Mouse (Mus musculus) hindbrain, postnatal 0 days (tissue): ENCODE data around the gene Cbln1. TPM values are rescaled to one million over a fixed set of nuclear protein-coding genes. Genes with fewer than 3 reads are reported as not detected.

ENCODE experiments used
- ATAC-seq: fragments of 200-750 bp; cut with Nextera tagmentation; 2 replicates; pipeline ENCODE4 v1.8.0; 2017; ENCODE audit warnings: mild to moderate bottlenecking, moderate TSS enrichment, moderate library complexity
- DNase-seq: peaks from one replicate; pipeline ENCODE4 v3.0.0-alpha.2; 2015; ENCODE audit warnings: low spot score
- H3K27ac ChIP-seq: fragments of 300-500 bp; sonication (generic); 2 replicates; pipeline ENCODE4 v1.5.1; 2014; ENCODE audit warnings: mild to moderate bottlenecking
- H3K27me3 ChIP-seq: fragments of 300-500 bp; sonication (generic); 2 replicates; pipeline ENCODE4 v1.6.1; 2014; ENCODE audit warnings: low read length, mixed read lengths; ENCODE audit not compliant: insufficient read depth
- H3K36me3 ChIP-seq: fragments of 300-500 bp; sonication (generic); 2 replicates; pipeline ENCODE4 v1.6.1; 2014; ENCODE audit warnings: low read length, mixed read lengths; ENCODE audit not compliant: insufficient read depth
- H3K4me1 ChIP-seq: fragments of 300-500 bp; sonication (generic); 2 replicates; pipeline ENCODE4 v1.6.1; 2014; ENCODE audit warnings: antibody characterized with exemption, low read length, mixed read lengths; ENCODE audit not compliant: insufficient read depth
- H3K4me2 ChIP-seq: fragments of 300-500 bp; sonication (generic); 2 replicates; pipeline ENCODE4 v1.6.1; 2014; ENCODE audit warnings: low read depth, mild to moderate bottlenecking, low read length, moderate library complexity, mixed read lengths
- H3K4me3 ChIP-seq: fragments of 300-500 bp; sonication (generic); 2 replicates; pipeline ENCODE4 v1.5.1; 2014; ENCODE audit warnings: low read length
- H3K9ac ChIP-seq: fragments of 300-500 bp; sonication (generic); replicated peaks from 2 replicates; pipeline ENCODE4 v1.6.1; 2014; ENCODE audit warnings: mild to moderate bottlenecking, low read length, moderate library complexity, mixed read lengths
- H3K9me3 ChIP-seq: fragments of 300-500 bp; sonication (generic); 2 replicates; pipeline ENCODE4 v1.6.1; 2016; ENCODE audit warnings: low read length, mixed read lengths
- CTCF ChIP-seq: IDR thresholded peaks from 2 replicates; pipeline ENCODE4 v1.5.1; 2016; ENCODE audit warnings: antibody characterized with exemption, control low read depth, low read depth
- WGBS: fragments of 180-500 bp; shearing (Covaris S2); extraction: QIAGEN DNeasy Blood & Tissue Kit; methylation state at CpG from one replicate; pipeline ENCODE4 v1.1.7; 2014; 5-methylcytosine and 5-hydroxymethylcytosine counted together
- polyA plus RNA-seq: library from polyadenylated mRNA; unstranded; fragments of >200 nt; fragmentation: Nextera tagmentation; extraction: Ambion mirVana; gene quantifications from 2 replicates; pipeline ENCODE4 v1.2.1, GENCODE M21; 2015
- total RNA-seq: library from RNA; depleted of rRNA; stranded (reverse); fragments of >200 nt; gene quantifications from 2 replicates; pipeline ENCODE4 v1.2.3, GENCODE M21; 2014; rRNA removed

Gene Cbln1
- 163 and 181 TPM in 2 replicates for total RNA-seq
- 56.8 and 64.9 TPM in 2 replicates for polyA plus RNA-seq

- Histone ChIP-seq H3K4me3 (peak within 1 kb of the TSS; percentile 42), H3K4me1 (peaks cover 4% of the 10 kb centered on the region; the same call in 1 of the 2 replicates), H3K9ac (peak within 1 kb of the TSS; percentile 59), H3K36me3 (no peaks in the 10 kb centered on the region), H3K9me3 (no peaks in the 10 kb centered on the region), H3K4me2 (peak within 1 kb of the TSS; percentile 70), H3K27me3 (peaks cover 20% of the 10 kb centered on the region), H3K27ac (peak within 1 kb of the TSS; percentile 79)
- 2% methylated on average over 92 of the region's 122 CpGs for WGBS
- peak; percentile 96 for ATAC-seq
- DNase-seq: peak; percentile 97
- TF ChIP-seq CTCF: peak; percentile 19; the same call in 1 of the 2 replicates
These were observed at the start of gene Cbln1 for GRCm38 (mm10) chr8:87472271-87473236. Gene Cbln1 (minus strand): TSS chr8:87472609.

- Histone ChIP-seq H3K36me3 (no peaks in the 10 kb centered on the region), H3K4me3 (no peak overlapping the region), H3K4me1 (no peaks in the 10 kb centered on the region), H3K9ac (no peak overlapping the region), H3K27me3 (no peaks in the 10 kb centered on the region), H3K9me3 (no peaks in the 10 kb centered on the region), H3K4me2 (no peak overlapping the region), H3K27ac (no peak overlapping the region)
- TF ChIP-seq CTCF: no peak
- 92% methylated on average over 3 of the region's 3 CpGs for WGBS
- no peak for DNase-seq
- no peak for ATAC-seq
These were observed 44.7 kb upstream of the Cbln1 start for GRCm38 (mm10) chr8:87517132-87517531.

DNA sequence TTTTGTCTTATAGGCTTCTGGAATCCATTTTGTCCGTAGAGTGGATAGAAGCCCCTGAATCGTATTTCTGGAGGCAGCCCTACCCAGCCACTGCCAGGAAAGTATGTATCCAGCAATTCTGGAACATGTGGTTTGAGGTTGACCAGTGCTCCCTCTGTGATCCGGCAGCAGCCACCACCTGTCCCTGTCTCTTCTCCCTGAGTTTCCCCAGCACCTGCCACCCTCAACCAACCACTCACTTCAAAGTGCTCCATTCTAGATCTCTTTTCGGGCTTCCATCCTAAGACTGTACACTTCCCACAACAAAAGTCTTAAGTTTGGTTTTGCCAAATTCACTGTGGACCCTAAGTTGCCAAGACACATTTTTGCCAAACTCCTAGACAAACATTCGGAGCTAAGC, 41.4 kb upstream of the Cbln1 start:
- 87% methylated on average over 5 of the region's 5 CpGs for WGBS
- no peak for DNase-seq

GRCm38 (mm10) chr8:87513350-87513749, 40.9 kb upstream of the Cbln1 start:
- H3K36me3 ChIP-seq: no peaks in the 10 kb centered on the region
- no peak overlapping the region for H3K27ac ChIP-seq
- no peak for ATAC-seq
- H3K4me3 ChIP-seq: no peak overlapping the region
- H3K9me3 ChIP-seq: no peaks in the 10 kb centered on the region
- no peaks in the 10 kb centered on the region for H3K27me3 ChIP-seq
- H3K9ac ChIP-seq: no peak overlapping the region
- H3K4me2 ChIP-seq: no peak overlapping the region
- no peak for TF ChIP-seq CTCF
- no peaks in the 10 kb centered on the region for H3K4me1 ChIP-seq
- no peak for DNase-seq
- 87% methylated on average over 3 of the region's 3 CpGs for WGBS

More for the DNA sequence above, 41.4 kb upstream of the Cbln1 start:
- H3K4me3 ChIP-seq: no peak overlapping the region
- no peaks in the 10 kb centered on the region for H3K4me1 ChIP-seq
- no peak overlapping the region for H3K27ac ChIP-seq
- H3K36me3 ChIP-seq: no peaks in the 10 kb centered on the region
- no peak for ATAC-seq
- no peak overlapping the region for H3K4me2 ChIP-seq
- no peak for TF ChIP-seq CTCF
- H3K9ac ChIP-seq: no peak overlapping the region
- no peaks in the 10 kb centered on the region for H3K9me3 ChIP-seq
- no peaks in the 10 kb centered on the region for H3K27me3 ChIP-seq

GRCm38 (mm10) chr8:87512636-87513035, 40.2 kb upstream of the Cbln1 start:
- 78% methylated on average over 6 of the region's 6 CpGs for WGBS
- Histone ChIP-seq H3K36me3 (no peaks in the 10 kb centered on the region), H3K9ac (no peak overlapping the region), H3K27me3 (no peaks in the 10 kb centered on the region), H3K9me3 (no peaks in the 10 kb centered on the region), H3K4me2 (no peak overlapping the region), H3K4me3 (no peak overlapping the region), H3K27ac (no peak overlapping the region), H3K4me1 (no peaks in the 10 kb centered on the region)
- TF ChIP-seq CTCF: no peak
- no peak for ATAC-seq
- DNase-seq: no peak

- ATAC-seq (no peak), DNase-seq (no peak)
- no peak overlapping the region for H3K4me2 ChIP-seq
- TF ChIP-seq CTCF: no peak
- no peak overlapping the region for H3K4me3 ChIP-seq
- H3K36me3 ChIP-seq: no peaks in the 10 kb centered on the region
- no peaks in the 10 kb centered on the region for H3K9me3 ChIP-seq
- 56% methylated on average over 9 of the region's 9 CpGs for WGBS
- no peaks in the 10 kb centered on the region for H3K27me3 ChIP-seq
- no peak overlapping the region for H3K9ac ChIP-seq
- H3K4me1 ChIP-seq: no peaks in the 10 kb centered on the region
- no peak overlapping the region for H3K27ac ChIP-seq
These were observed 34.6 kb upstream of the Cbln1 start for GRCm38 (mm10) chr8:87507046-87507445.

DNA sequence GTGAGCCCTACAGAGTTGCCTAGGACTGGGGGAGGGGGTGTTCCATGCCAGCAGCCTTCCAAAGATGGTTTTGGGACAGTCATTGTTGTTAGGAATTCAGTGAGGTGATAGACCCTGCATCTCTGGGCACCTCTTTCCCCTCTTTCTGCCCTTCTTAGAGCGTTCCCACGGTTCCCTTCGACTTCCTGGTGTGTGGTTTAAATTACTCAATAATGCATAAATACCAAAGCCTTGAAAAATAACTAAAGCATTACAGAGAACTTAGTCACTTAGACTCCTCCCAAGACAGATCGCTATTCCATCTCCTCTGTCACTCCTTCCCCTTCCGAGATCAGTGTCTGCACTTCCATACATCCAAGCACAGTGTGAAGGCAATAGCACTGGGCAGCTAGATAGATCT, 32.0 kb upstream of the Cbln1 start:
- 71% methylated on average over 5 of the region's 5 CpGs for WGBS
- TF ChIP-seq CTCF: no peak
- no peaks in the 10 kb centered on the region for H3K4me1 ChIP-seq
- no peak overlapping the region for H3K9ac ChIP-seq
- ATAC-seq (no peak), DNase-seq (no peak)
- no peaks in the 10 kb centered on the region for H3K27me3 ChIP-seq
- H3K27ac ChIP-seq: no peak overlapping the region
- no peak overlapping the region for H3K4me2 ChIP-seq
- H3K36me3 ChIP-seq: no peaks in the 10 kb centered on the region
- H3K4me3 ChIP-seq: no peak overlapping the region
- no peaks in the 10 kb centered on the region for H3K9me3 ChIP-seq
